22 mouse cellular contexts compared by ENCODE assay signal in the genomic region with DNA sequence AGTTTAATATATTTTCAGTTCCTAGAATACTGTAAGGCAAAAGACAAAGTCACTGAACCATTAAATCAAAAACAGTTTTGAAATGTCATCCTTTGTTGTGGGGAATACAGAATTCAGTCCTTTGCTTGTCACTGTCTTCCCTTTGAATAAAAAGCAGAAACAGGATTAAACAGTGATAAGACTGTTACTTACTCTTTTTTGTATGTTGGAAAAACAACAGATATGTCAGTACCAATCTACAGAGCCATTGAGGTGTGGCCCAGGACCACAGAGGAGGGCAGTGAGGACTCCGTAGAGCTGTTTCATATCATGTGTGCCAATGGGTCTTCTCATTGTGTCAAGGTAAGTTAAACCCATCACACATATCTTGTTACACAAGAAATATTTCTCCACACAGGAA.
"Had no signal": no experiment of that assay in that cellular context is flagged by ENCODE, and none has a peak within 500 bp of the region (broad histone marks: within the 10 kb centered on the region; RNA-seq: fewer than 3 reads in every experiment).

No protein-coding gene starts in this region.

- H3K4me1 ChIP-seq: limb, embryonic 10.5 days; limb, embryonic 13.5 days; midbrain, embryonic 13.5 days; stomach, embryonic 15.5 days had no signal

- DNase-seq: kidney, adult 18-20 months; kidney, adult 9 months; kidney, postnatal 14 days; kidney, postnatal 4 days; lung, adult 18-20 months; lung, postnatal 10 days; lung, postnatal 36 days; right cerebral cortex, postnatal 25 days; spleen, adult 18-20 months; thymus, adult 18-20 months; thymus, postnatal 36 days had no signal

- H3K27me3 ChIP-seq: limb, embryonic 13.5 days; lung, embryonic 15.5 days; megakaryocyte, embryonic 14.5 days; midbrain, embryonic 13.5 days; stomach, embryonic 15.5 days had no signal

- H3K4me3 ChIP-seq: limb, embryonic 10.5 days; limb, embryonic 13.5 days; lung, embryonic 15.5 days; megakaryocyte, embryonic 14.5 days; midbrain, embryonic 10.5 days; midbrain, embryonic 13.5 days; myocyte; stomach, embryonic 15.5 days had no signal

- H3K27ac ChIP-seq: limb, embryonic 10.5 days; limb, embryonic 13.5 days; lung, embryonic 15.5 days; midbrain, embryonic 10.5 days; midbrain, embryonic 13.5 days; stomach, embryonic 15.5 days had no signal

- H3K4me2 ChIP-seq: limb, embryonic 13.5 days; lung, embryonic 15.5 days; midbrain, embryonic 13.5 days; stomach, embryonic 15.5 days had no signal

- H3K36me3 ChIP-seq: limb, embryonic 10.5 days; limb, embryonic 13.5 days; lung, embryonic 15.5 days; midbrain, embryonic 10.5 days; midbrain, embryonic 13.5 days; stomach, embryonic 15.5 days had no signal

- ATAC-seq: inflammation-experienced regulatory T-cells, adult 6 months; intestine, embryonic 16.5 days; midbrain, embryonic 13.5 days; midbrain, embryonic 16.5 days had no signal

- H3K9ac ChIP-seq: limb, embryonic 13.5 days; lung, embryonic 15.5 days; midbrain, embryonic 13.5 days; stomach, embryonic 15.5 days had no signal

- H3K9me3 ChIP-seq: limb, embryonic 10.5 days; limb, embryonic 13.5 days; lung, embryonic 15.5 days; megakaryocyte, embryonic 14.5 days; midbrain, embryonic 10.5 days; midbrain, embryonic 13.5 days; stomach, embryonic 15.5 days had no signal
